In the genomic region with DNA sequence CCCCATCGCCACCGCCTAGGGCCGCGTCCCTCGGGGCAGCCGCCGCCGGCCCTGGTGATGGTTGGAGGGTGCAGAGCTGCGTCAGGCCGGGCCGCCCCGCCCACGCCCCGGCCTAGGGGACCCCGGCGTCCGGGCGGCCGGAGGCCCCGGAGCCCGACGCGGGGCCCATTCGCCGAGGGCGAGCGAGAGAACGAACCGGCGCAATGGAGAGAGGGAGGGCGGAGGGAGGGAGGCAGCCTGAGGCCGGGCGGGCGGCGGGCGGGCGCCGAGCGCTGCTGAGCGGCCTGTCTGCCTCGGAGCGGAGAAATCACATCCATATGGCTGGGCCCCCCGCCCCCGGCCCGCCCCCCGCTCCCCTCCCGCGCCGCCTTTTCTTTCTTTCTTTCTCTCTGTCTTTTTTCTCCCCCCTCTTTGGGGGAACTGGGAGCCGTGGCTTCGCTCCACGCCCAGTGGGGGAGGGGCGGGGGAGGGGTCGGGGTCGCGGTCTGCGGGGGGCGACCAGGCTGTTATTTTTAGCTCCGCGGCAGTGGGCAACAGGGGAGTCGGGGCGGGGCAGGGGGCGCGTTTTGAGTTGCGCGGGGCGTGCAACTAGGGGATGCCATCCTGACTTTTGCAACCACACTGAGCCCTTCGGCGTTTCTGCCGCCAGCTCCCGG, we compare ENCODE assay signal across 10 mouse cellular contexts. TPM values are rescaled to one million over a fixed set of nuclear protein-coding genes. Genes with fewer than 3 reads are reported as not detected.
DNase-seq lines count a peak whose midpoint lies in the region; ATAC-seq and TF ChIP-seq lines count a peak whose summit lies in the region.
"Had no signal": no experiment of that assay in that cellular context is flagged by ENCODE, and none has a peak within 500 bp of the region (broad histone marks: within the 10 kb centered on the region; RNA-seq: fewer than 3 reads in every experiment).

No protein-coding gene starts in this region.

- H3K27ac ChIP-seq in heart, adult 2 months: peak overlapping the region; percentile 55
- peak overlapping the region; percentile 66; the same call in 1 of the 2 replicates for H3K27ac ChIP-seq in brown adipose tissue, adult 24 weeks (replicated peaks; ENCODE audit: low read depth, low read length)
- peak overlapping the region; percentile 73 for H3K27ac ChIP-seq in heart, postnatal 0 days (ENCODE audit: low read depth)
- H3K27ac ChIP-seq in limb, embryonic 14.5 days (replicated peaks; ENCODE audit: low read depth, low read length): peak overlapping the region; percentile 94
- H3K27ac ChIP-seq in neural tube, embryonic 12.5 days: peak overlapping the region; percentile 21; the same call in 1 of the 2 replicates

- DNase-seq in heart, adult 2 months: peak; percentile 47 to 56
- DNase-seq in heart, adult 9 months (ENCODE audit: low spot score in 2 of 2): no peak
- DNase-seq in heart, postnatal 0 days (ENCODE audit: low spot score): no peak
- DNase-seq in limb, embryonic 14.5 days (ENCODE audit: low spot score): peak; percentile 70
- no peak for DNase-seq in left cerebral cortex, postnatal 14 days (ENCODE audit: low spot score in 2 of 2)
- DNase-seq in T-cell, adult 2 months (ENCODE audit: low spot score): no peak

- WGBS in heart, adult 2 months: under 1% methylated on average over 67 of the region's 71 CpGs
- under 1% methylated on average over 48 of the region's 71 CpGs for WGBS in heart, postnatal 0 days
- WGBS in limb, embryonic 14.5 days: under 1% methylated on average over 42 of the region's 71 CpGs
- WGBS in neural tube, embryonic 12.5 days: 1% methylated on average over 67 of the region's 71 CpGs

- peak overlapping the region; percentile 98 for H3K4me2 ChIP-seq in heart, postnatal 0 days (ENCODE audit: low read depth, low read length)
- H3K4me2 ChIP-seq in limb, embryonic 14.5 days (replicated peaks; ENCODE audit: low read depth, low read length, severe bottlenecking): peak overlapping the region; percentile 74
- peak overlapping the region; percentile 93 for H3K4me2 ChIP-seq in neural tube, embryonic 12.5 days (replicated peaks)

- peaks cover 3% of the 10 kb centered on the region; the same call in 1 of the 2 replicates for H3K27me3 ChIP-seq in heart, adult 2 months (ENCODE audit: control insufficient read depth, insufficient read depth, low read length)
- H3K27me3 ChIP-seq in heart, postnatal 0 days (ENCODE audit: control insufficient read depth, insufficient read depth, low read length): peaks cover 29% of the 10 kb centered on the region
- H3K27me3 ChIP-seq in limb, embryonic 14.5 days (ENCODE audit: control insufficient read depth, insufficient read depth, low read length): no peaks in the 10 kb centered on the region
- 0 out of 2 replicates have a peak, but pooled peaks cover 3% of the 10 kb centered on the region for H3K27me3 ChIP-seq in neural tube, embryonic 12.5 days (replicated peaks)

- no peaks in the 10 kb centered on the region for H3K79me2 ChIP-seq in heart, adult 2 months (replicated peaks; ENCODE audit: control insufficient read depth, insufficient read depth, low read length)

- no peak for TF ChIP-seq POLR2A in heart, adult 2 months (IDR thresholded peaks at IDR 0.05; ENCODE audit: insufficient read depth, low read depth, low read length)
- no peak for TF ChIP-seq POLR2A in limb, embryonic 14.5 days (IDR thresholded peaks at IDR 0.05; ENCODE audit: borderline replicate concordance, extremely low read depth, insufficient read depth, insufficient read length)

- ATAC-seq in heart, postnatal 0 days (ENCODE audit: insufficient read depth, low read depth): peak; percentile 50
- peak; percentile 86 for ATAC-seq in limb, embryonic 14.5 days (ENCODE audit: low FRiP score, low read depth)
- ATAC-seq in neural tube, embryonic 12.5 days (ENCODE audit: low FRiP score, low read depth): peak; percentile 66

- H3K36me3 ChIP-seq in heart, adult 2 months (ENCODE audit: control insufficient read depth, insufficient read depth, low read length): no peaks in the 10 kb centered on the region
- H3K36me3 ChIP-seq in heart, postnatal 0 days (replicated peaks; ENCODE audit: control insufficient read depth, insufficient read depth, low read length): no peaks in the 10 kb centered on the region; the same call in 1 of the 2 replicates
- peaks cover 17% of the 10 kb centered on the region for H3K36me3 ChIP-seq in limb, embryonic 14.5 days (ENCODE audit: control insufficient read depth, insufficient read depth, low read length)
- no peaks in the 10 kb centered on the region for H3K36me3 ChIP-seq in neural tube, embryonic 12.5 days
- H3K36me3 ChIP-seq: G1E had no signal

- intact Hi-C loops in heart, adult 2 months (cut with DNase I): no loop called here
- intact Hi-C loops in left cerebral cortex, postnatal 14 days (cut with DNase I): no loop called here

- H3K4me1 ChIP-seq in heart, adult 2 months (ENCODE audit: control insufficient read depth, insufficient read depth, low read length): no peaks in the 10 kb centered on the region
- H3K4me1 ChIP-seq in brown adipose tissue, adult 24 weeks (ENCODE audit: control insufficient read depth, insufficient read depth, insufficient read length, low read length): no peaks in the 10 kb centered on the region
- H3K4me1 ChIP-seq in heart, postnatal 0 days (ENCODE audit: control insufficient read depth, insufficient read depth): no peaks in the 10 kb centered on the region
- H3K4me1 ChIP-seq in limb, embryonic 14.5 days (ENCODE audit: control insufficient read depth, insufficient read depth, low read length): peaks cover 38% of the 10 kb centered on the region
- H3K4me1 ChIP-seq in neural tube, embryonic 12.5 days: peaks cover 35% of the 10 kb centered on the region

- peak overlapping the region; percentile 61 for H3K4me3 ChIP-seq in heart, adult 2 months
- peak overlapping the region; percentile 97 for H3K4me3 ChIP-seq in brown adipose tissue, adult 24 weeks (ENCODE audit: insufficient read depth, low read depth, low read length)
- peak overlapping the region; percentile 72 for H3K4me3 ChIP-seq in heart, postnatal 0 days (ENCODE audit: low read depth, low read length)
- H3K4me3 ChIP-seq in limb, embryonic 14.5 days (replicated peaks; ENCODE audit: low read length): peak overlapping the region; percentile 81
- H3K4me3 ChIP-seq in neural tube, embryonic 12.5 days: peak overlapping the region; percentile 76

- H3K9me3 ChIP-seq in heart, postnatal 0 days (replicated peaks; ENCODE audit: control insufficient read depth, low read length): no peaks in the 10 kb centered on the region
- H3K9me3 ChIP-seq in limb, embryonic 14.5 days (ENCODE audit: control insufficient read depth, low read length): no peaks in the 10 kb centered on the region
- H3K9me3 ChIP-seq in neural tube, embryonic 12.5 days: no peaks in the 10 kb centered on the region
- H3K9me3 ChIP-seq: G1E had no signal

- no peak for TF ChIP-seq CTCF in heart, adult 2 months (IDR thresholded peaks at IDR 0.05)
- TF ChIP-seq CTCF in heart, postnatal 0 days (IDR thresholded peaks at IDR 0.05; ENCODE audit: low read depth): no peak

- TF ChIP-seq EP300 in heart, adult 2 months (IDR thresholded peaks at IDR 0.05; ENCODE audit: insufficient read depth, low read depth, low read length): no peak
- TF ChIP-seq EP300 in heart, postnatal 0 days (IDR thresholded peaks at IDR 0.05; ENCODE audit: low read depth): no peak

- H3K9ac ChIP-seq in heart, adult 2 months (ENCODE audit: low read depth, low read length): peak overlapping the region; percentile 66
- H3K9ac ChIP-seq in heart, postnatal 0 days (replicated peaks; ENCODE audit: low read depth, low read length): peak overlapping the region; percentile 81
- peak overlapping the region; percentile 94 for H3K9ac ChIP-seq in limb, embryonic 14.5 days (ENCODE audit: low read depth, low read length, severe bottlenecking)
- peak overlapping the region; percentile 82 for H3K9ac ChIP-seq in neural tube, embryonic 12.5 days

RNA-seq across cellular contexts. Expression of gene Myl3, which starts 0.8 kb away (rescaled TPM):
- over 10,000 TPM in 1 of 2 experiments, 1,000 to 10,000 TPM in 1; 9,326 to 11,139 TPM for total RNA-seq in heart, adult 2 months (2021)
- polyA plus RNA-seq in heart, adult 2 months (2012; rRNA removed): 9,227 and 12,279 TPM in 2 replicates
- polyA plus RNA-seq in brown adipose tissue, adult 24 weeks (2012; ENCODE audit: insufficient read depth, insufficient read length, missing spikeins): 17.2 and 23.5 TPM in 2 replicates
- total RNA-seq in heart, postnatal 0 days (2014; rRNA removed; ENCODE audit: low replicate concordance): 7,206 and 8,752 TPM in 2 replicates
- polyA plus RNA-seq in heart, postnatal 0 days (2015; fragmentation: Nextera tagmentation; extraction: Ambion mirVana): 7,883 and 7,975 TPM in 2 replicates
- polyA plus RNA-seq in limb, embryonic 14.5 days (2012; rRNA removed): 18.9 and 26.1 TPM in 2 replicates
- 16.4 and 28.1 TPM in 2 replicates for polyA plus RNA-seq in limb, embryonic 14.5 days (2014; fragmentation: Nextera tagmentation; extraction: Ambion mirVana)
- 1.0 and 3.9 TPM in 2 replicates for polyA plus RNA-seq in neural tube, embryonic 12.5 days (2016; fragmentation: Nextera tagmentation; extraction: Ambion mirVana)
- total RNA-seq in left cerebral cortex, postnatal 14 days (2021): under 1 TPM in 1 of 2 experiments, not detected in 1; 0.53 TPM
- total RNA-seq: G1E; hematopoietic stem cell, adult 5-6 weeks had no signal
- polyA plus RNA-seq: G1E had no signal

RNA-seq across cellular contexts. Expression of gene Pth1r, which starts 4.5 kb away (rescaled TPM):
- total RNA-seq in heart, adult 2 months (2021): 1 to 10 TPM; 6.0 to 7.0 TPM
- 10.3 and 12.6 TPM in 2 replicates for polyA plus RNA-seq in heart, adult 2 months (2012; rRNA removed)
- 23.3 and 25.4 TPM in 2 replicates for polyA plus RNA-seq in brown adipose tissue, adult 24 weeks (2012; ENCODE audit: insufficient read depth, insufficient read length, missing spikeins)
- 34.2 and 41.8 TPM in 2 replicates for total RNA-seq in heart, postnatal 0 days (2014; rRNA removed; ENCODE audit: low replicate concordance)
- polyA plus RNA-seq in heart, postnatal 0 days (2015; fragmentation: Nextera tagmentation; extraction: Ambion mirVana): 11.4 and 12.0 TPM in 2 replicates
- 149 and 203 TPM in 2 replicates for polyA plus RNA-seq in limb, embryonic 14.5 days (2012; rRNA removed)
- polyA plus RNA-seq in limb, embryonic 14.5 days (2014; fragmentation: Nextera tagmentation; extraction: Ambion mirVana): 96.9 and 99.1 TPM in 2 replicates
- 40.6 and 42.4 TPM in 2 replicates for polyA plus RNA-seq in neural tube, embryonic 12.5 days (2016; fragmentation: Nextera tagmentation; extraction: Ambion mirVana)
- total RNA-seq in left cerebral cortex, postnatal 14 days (2021): 1 to 10 TPM; 6.4 to 8.3 TPM
- total RNA-seq: G1E; hematopoietic stem cell, adult 5-6 weeks had no signal

RNA-seq across cellular contexts. Expression of gene Prss42, which starts 55.5 kb away (rescaled TPM):
- total RNA-seq in heart, adult 2 months (2021): not detected
- polyA plus RNA-seq in heart, adult 2 months (2012; rRNA removed): not detected in 2 replicates
- polyA plus RNA-seq in brown adipose tissue, adult 24 weeks (2012; ENCODE audit: insufficient read depth, insufficient read length, missing spikeins): not detected in 2 replicates
- not detected in 2 replicates for total RNA-seq in heart, postnatal 0 days (2014; rRNA removed; ENCODE audit: low replicate concordance)
- polyA plus RNA-seq in heart, postnatal 0 days (2015; fragmentation: Nextera tagmentation; extraction: Ambion mirVana): not detected in 2 replicates
- polyA plus RNA-seq in limb, embryonic 14.5 days (2012; rRNA removed): 0.04 TPM in 1 of 2 replicates, not detected in the other
- not detected in 2 replicates for polyA plus RNA-seq in limb, embryonic 14.5 days (2014; fragmentation: Nextera tagmentation; extraction: Ambion mirVana)
- polyA plus RNA-seq in neural tube, embryonic 12.5 days (2016; fragmentation: Nextera tagmentation; extraction: Ambion mirVana): not detected in 2 replicates
- not detected for total RNA-seq in left cerebral cortex, postnatal 14 days (2021)
- total RNA-seq: hematopoietic stem cell, adult 5-6 weeks had no signal

Comparison
In these comparisons a context has a peak if more than half of its experiments do, and no peak if none do; other contexts are left out.
1. DNase-seq: peak in heart, adult 2 months (2 of 2) and limb, embryonic 14.5 days (single experiment); none in heart, adult 9 months (0 of 2), heart, postnatal 0 days (single experiment), left cerebral cortex, postnatal 14 days (0 of 2) and T-cell, adult 2 months (single experiment).
2. H3K27ac ChIP-seq: peak in every context shown above with its lines; median percentile 94 in limb, embryonic 14.5 days; 73 in heart, postnatal 0 days; 66 in brown adipose tissue, adult 24 weeks; 55 in heart, adult 2 months; 21 in neural tube, embryonic 12.5 days.
3. RNA of gene Myl3, which starts 0.8 kb away (polyA plus RNA-seq): 9,227 to 12,279 TPM in heart, adult 2 months and 7,883 to 7,975 TPM in heart, postnatal 0 days; 16.4 to 28.1 TPM in limb, embryonic 14.5 days, 17.2 to 23.5 TPM in brown adipose tissue, adult 24 weeks and 1.0 to 3.9 TPM in neural tube, embryonic 12.5 days; every median in the first group is over 100 times any median in the second.
4. Peak in every context shown above with its lines, with median percentiles within 50 percentile points of each other: H3K4me3 ChIP-seq, H3K9ac ChIP-seq, ATAC-seq and H3K4me2 ChIP-seq.